Mouse (Mus musculus) heart, embryonic 14.5 days (tissue): ENCODE results near the gene D17Wsu92e. TPM values are rescaled to one million over a fixed set of nuclear protein-coding genes. Genes with fewer than 3 reads are reported as not detected.

Experiments used
- ATAC-seq: fragments of 200-750 bp; cut with Nextera tagmentation; 2 replicates; pipeline ENCODE4 v1.8.0; 2017; ENCODE audit warnings: low read depth, moderate TSS enrichment; ENCODE audit not compliant: insufficient number of reproducible peaks, insufficient read depth, low FRiP score
- H3K27ac ChIP-seq, 2 experiments: fragments of 200-500 bp in 1 of 2; fragments of 300-500 bp in 1 of 2; sonication (generic) in 1 of 2; replicated peaks in 1 of 2; 2 replicates each; pipeline ENCODE4 v1.5.1; 2012 to 2014; ENCODE audit warnings: low read depth in 2 of 2, low read length in 2 of 2, control low read depth in 1 of 2, mild to moderate bottlenecking in 1 of 2, mixed read lengths in 1 of 2; ENCODE audit not compliant: control insufficient read depth in 1 of 2, insufficient read depth in 1 of 2
- H3K27me3 ChIP-seq: fragments of 300-500 bp; sonication (generic); 2 replicates; pipeline ENCODE4 v1.6.1; 2014; ENCODE audit warnings: mild to moderate bottlenecking, low read length, control low read depth; ENCODE audit not compliant: control insufficient read depth, insufficient read depth
- H3K36me3 ChIP-seq: fragments of 300-500 bp; sonication (generic); 2 replicates; pipeline ENCODE4 v1.6.1; 2014; ENCODE audit warnings: mild to moderate bottlenecking, control low read depth, low read length, mixed read lengths; ENCODE audit not compliant: control insufficient read depth, insufficient read depth
- H3K4me1 ChIP-seq, 2 experiments: fragments of 200-500 bp in 1 of 2; fragments of 300-500 bp in 1 of 2; sonication (generic) in 1 of 2; 2 replicates each; pipeline ENCODE4 v1.6.1; 2012 to 2014; ENCODE audit warnings: low read length in 2 of 2, control low read depth in 1 of 2, mixed read lengths in 1 of 2; ENCODE audit not compliant: control insufficient read depth in 2 of 2, insufficient read depth in 2 of 2
- H3K4me2 ChIP-seq: fragments of 300-500 bp; sonication (generic); 2 replicates; pipeline ENCODE4 v1.6.1; 2014; ENCODE audit warnings: mild to moderate bottlenecking, low read length
- H3K4me3 ChIP-seq, 2 experiments: fragments of 200-500 bp in 1 of 2; fragments of 300-500 bp in 1 of 2; sonication (generic) in 1 of 2; 2 replicates each; pipeline ENCODE4 v1.5.1; 2012 to 2014; ENCODE audit warnings: low read length in 2 of 2, mild to moderate bottlenecking in 2 of 2, control low read depth in 1 of 2, low read depth in 1 of 2, moderate library complexity in 1 of 2; ENCODE audit not compliant: control insufficient read depth in 1 of 2, insufficient read depth in 1 of 2
- H3K9ac ChIP-seq: fragments of 300-500 bp; sonication (generic); 2 replicates; pipeline ENCODE4 v1.6.1; 2014; ENCODE audit warnings: mild to moderate bottlenecking, low read length
- H3K9me3 ChIP-seq: fragments of 300-500 bp; sonication (generic); 2 replicates; pipeline ENCODE4 v1.6.1; 2016; ENCODE audit warnings: low read length, control low read depth; ENCODE audit not compliant: control insufficient read depth
- WGBS: fragments of 180-500 bp; shearing (Covaris S2); extraction: QIAGEN DNeasy Blood & Tissue Kit; methylation state at CpG from one replicate; pipeline ENCODE4 v1.1.7; 2014; 5-methylcytosine and 5-hydroxymethylcytosine counted together
- polyA plus RNA-seq: library from polyadenylated mRNA; unstranded; fragments of >200 nt; fragmentation: Nextera tagmentation; extraction: Ambion mirVana; gene quantifications from 2 replicates; pipeline ENCODE4 v1.2.1, GENCODE M21; 2014

D17Wsu92e gene
- polyA plus RNA-seq, 1 experiment from 2014 or later: 15.4 TPM

- Histone ChIP-seq H3K4me3 (no peak overlapping the region), H3K36me3 (peaks cover 10% of the 10 kb centered on the region), H3K27me3 (no peaks in the 10 kb centered on the region), H3K4me2 (no peak overlapping the region), H3K9ac (no peak overlapping the region), H3K4me1 (peaks cover 18 to 27% of the 10 kb centered on the region in 2 experiments), H3K27ac (no peak overlapping the region), H3K9me3 (no peaks in the 10 kb centered on the region)
- no peak for ATAC-seq
- 78% methylated on average over 4 of the region's 4 CpGs for WGBS
These were observed 27.9 kb downstream of the D17Wsu92e start for GRCm38 (mm10) chr17:27792516-27792915.

- H3K9ac ChIP-seq: no peak overlapping the region
- peaks cover 10 to 17% of the 10 kb centered on the region in 2 experiments for H3K4me1 ChIP-seq
These were observed 28.9 kb downstream of the D17Wsu92e start for GRCm38 (mm10) chr17:27791556-27791955.

GRCm38 (mm10) chr17:27790976-27791375 is 29.5 kb downstream of the D17Wsu92e start:
- peaks cover 4 to 11% of the 10 kb centered on the region in 2 experiments for H3K4me1 ChIP-seq
- 94% methylated on average over 2 of the region's 2 CpGs for WGBS
- H3K27ac ChIP-seq: no peak overlapping the region
- no peak overlapping the region for H3K9ac ChIP-seq
- H3K36me3 ChIP-seq: peaks cover 14% of the 10 kb centered on the region
- no peaks in the 10 kb centered on the region for H3K27me3 ChIP-seq
- H3K9me3 ChIP-seq: no peaks in the 10 kb centered on the region
- ATAC-seq: no peak
- no peak overlapping the region for H3K4me3 ChIP-seq
- H3K4me2 ChIP-seq: no peak overlapping the region

More at GRCm38 (mm10) chr17:27791556-27791955, 28.9 kb downstream of the D17Wsu92e start:
- no peak overlapping the region for H3K4me2 ChIP-seq
- WGBS: 83% methylated on average over 2 of the region's 2 CpGs
- H3K36me3 ChIP-seq: peaks cover 10% of the 10 kb centered on the region
- H3K27ac ChIP-seq: no peak overlapping the region
- no peak for ATAC-seq
- H3K9me3 ChIP-seq: no peaks in the 10 kb centered on the region
- H3K4me3 ChIP-seq: no peak overlapping the region
- no peaks in the 10 kb centered on the region for H3K27me3 ChIP-seq

- Histone ChIP-seq H3K9me3 (no peaks in the 10 kb centered on the region), H3K36me3 (peaks cover 23% of the 10 kb centered on the region), H3K4me1 (peaks cover 2 to 9% of the 10 kb centered on the region in 2 experiments; a peak in 1 of 4 replicates), H3K27me3 (no peaks in the 10 kb centered on the region), H3K27ac (no peak overlapping the region), H3K4me3 (no peak overlapping the region), H3K4me2 (no peak overlapping the region), H3K9ac (no peak overlapping the region)
- WGBS: 82% methylated on average over 5 of the region's 5 CpGs
- ATAC-seq: no peak
These were observed 30.4 kb downstream of the D17Wsu92e start for GRCm38 (mm10) chr17:27790015-27790414.

- 83% methylated on average over 6 of the region's 6 CpGs for WGBS
- no peak for ATAC-seq
- H3K4me3 ChIP-seq: no peak overlapping the region
These were observed 31.8 kb downstream of the D17Wsu92e start for GRCm38 (mm10) chr17:27788456-27789172.

GRCm38 (mm10) chr17:27783567-27783966 is 36.9 kb downstream of the D17Wsu92e start:
- Histone ChIP-seq H3K4me2 (no peak overlapping the region), H3K9ac (no peak overlapping the region), H3K9me3 (no peaks in the 10 kb centered on the region), H3K4me1 (peaks cover 4 to 20% of the 10 kb centered on the region in 2 experiments; a peak in 3 of 4 replicates), H3K36me3 (peaks cover 41% of the 10 kb centered on the region), H3K4me3 (no peak overlapping the region), H3K27me3 (no peaks in the 10 kb centered on the region), H3K27ac (no peak overlapping the region)
- no peak for ATAC-seq
- 83% methylated on average over 4 of the region's 4 CpGs for WGBS

More at GRCm38 (mm10) chr17:27788456-27789172, 31.8 kb downstream of the D17Wsu92e start:
- H3K27me3 ChIP-seq: no peaks in the 10 kb centered on the region
- H3K9me3 ChIP-seq: no peaks in the 10 kb centered on the region
- H3K4me2 ChIP-seq: no peak overlapping the region
- H3K36me3 ChIP-seq: peaks cover 30% of the 10 kb centered on the region
- peaks cover 2 to 9% of the 10 kb centered on the region in 2 experiments; a peak in 1 of 4 replicates for H3K4me1 ChIP-seq
- no peak overlapping the region; the same call in 1 of the 2 replicates for H3K9ac ChIP-seq
- no peak overlapping the region for H3K27ac ChIP-seq

- no peak for ATAC-seq
- H3K4me3 ChIP-seq: no peak overlapping the region
- no peaks in the 10 kb centered on the region for H3K27me3 ChIP-seq
- H3K36me3 ChIP-seq: peaks cover 43% of the 10 kb centered on the region
- no peak overlapping the region for H3K9ac ChIP-seq
- H3K4me1 ChIP-seq: peaks cover 4 to 19% of the 10 kb centered on the region in 2 experiments; a peak in 3 of 4 replicates
- no peak overlapping the region for H3K27ac ChIP-seq
- no peak overlapping the region for H3K4me2 ChIP-seq
- H3K9me3 ChIP-seq: no peaks in the 10 kb centered on the region
- WGBS: 48% methylated on average over 5 of the region's 5 CpGs
These were observed 39.3 kb downstream of the D17Wsu92e start for GRCm38 (mm10) chr17:27781059-27781687.
